Mouse (Mus musculus) CH12.LX (cell line): ENCODE measurements around the gene Zfyve27. TPM values are rescaled to one million over a fixed set of nuclear protein-coding genes. Genes with fewer than 3 reads are reported as not detected.

Experiments used
- DNase-seq: peaks from one replicate; pipeline ENCODE4 v3.0.0-alpha.2; 2013; ENCODE audit errors: extremely low read depth
- H3K27ac ChIP-seq: 2 replicates; pipeline ENCODE4 v1.5.1; 2012; ENCODE audit warnings: low read depth, mild to moderate bottlenecking, control low read depth, moderate library complexity; ENCODE audit not compliant: insufficient read depth
- H3K27me3 ChIP-seq: replicated peaks from 2 replicates; pipeline ENCODE3; 2012; ENCODE audit warnings: inconsistent platforms
- H3K36me3 ChIP-seq, 2 experiments: replicated peaks in 1 of 2; 2 replicates each; pipeline versions ENCODE3 to v1.6.1; 2012; ENCODE audit warnings: inconsistent platforms in 1 of 2, low read length in 1 of 2, mild to moderate bottlenecking in 1 of 2, mixed read lengths in 1 of 2, moderate library complexity in 1 of 2; ENCODE audit not compliant: control insufficient read depth in 1 of 2, insufficient read depth in 1 of 2
- H3K4me1 ChIP-seq, 2 experiments: 2 replicates each; pipeline ENCODE4 v1.6.1; 2012; ENCODE audit warnings: inconsistent platforms in 1 of 2, moderate library complexity in 1 of 2; ENCODE audit not compliant: insufficient read depth in 2 of 2, control insufficient read depth in 1 of 2
- H3K4me2 ChIP-seq: 2 replicates; pipeline ENCODE4 v1.6.1; 2012; ENCODE audit warnings: low read depth, mild to moderate bottlenecking, control low read depth; ENCODE audit not compliant: poor library complexity, insufficient read depth, severe bottlenecking
- H3K4me3 ChIP-seq, 3 experiments: fragments of 150-350 bp in 1 of 3; sonication (generic) in 1 of 3; replicated peaks in 1 of 3; 2 replicates each; pipeline versions ENCODE3 to v1.5.1; 2011 to 2012; ENCODE audit warnings: low read depth in 2 of 3, low read length in 2 of 3, mild to moderate bottlenecking in 2 of 3, moderate library complexity in 2 of 3, control low read depth in 1 of 3, improper control_type of control experiment in 1 of 3, inconsistent platforms in 1 of 3, mixed read lengths in 1 of 3; ENCODE audit not compliant: poor library complexity in 1 of 3
- H3K79me2 ChIP-seq: replicated peaks from 2 replicates; pipeline ENCODE4 v1.6.1; 2012; ENCODE audit warnings: mild to moderate bottlenecking, moderate library complexity; ENCODE audit not compliant: control insufficient read depth, poor library complexity, insufficient read depth, severe bottlenecking; ENCODE audit errors: extremely low read depth
- H3K9ac ChIP-seq: 2 replicates; pipeline ENCODE4 v1.6.1; 2012; ENCODE audit warnings: low read depth, mild to moderate bottlenecking, control low read depth, moderate library complexity; ENCODE audit not compliant: insufficient read depth
- H3K9me3 ChIP-seq: replicated peaks from 2 replicates; pipeline ENCODE3; 2012; ENCODE audit warnings: low read length, inconsistent platforms, mixed read lengths
- CHD2 ChIP-seq: IDR thresholded peaks from 2 replicates; pipeline ENCODE4 v1.6.1; 2011; ENCODE audit warnings: low read length, improper control_type of control experiment
- CTCF ChIP-seq, 2 experiments: IDR thresholded peaks in 1 of 2; conservative IDR thresholded peaks in 1 of 2; 2 replicates each; pipeline ENCODE4 v1.5.1; 2011 to 2012; ENCODE audit warnings: low read depth in 2 of 2, low read length in 2 of 2, improper control_type of control experiment in 1 of 2, inconsistent platforms in 1 of 2, mild to moderate bottlenecking in 1 of 2, moderate library complexity in 1 of 2
- E2F4 ChIP-seq: IDR thresholded peaks from 2 replicates; pipeline ENCODE4 v1.6.1; 2011; ENCODE audit warnings: low read depth, low read length, improper control_type of control experiment; ENCODE audit not compliant: insufficient replicate concordance
- EP300 ChIP-seq: IDR thresholded peaks from 2 replicates; pipeline ENCODE4 v1.6.1; 2011; ENCODE audit warnings: low read length, improper control_type of control experiment
- JUN ChIP-seq: IDR thresholded peaks from 2 replicates; pipeline ENCODE4 v1.6.1; 2011; ENCODE audit warnings: low read depth, mild to moderate bottlenecking, low read length, improper control_type of control experiment, moderate library complexity; ENCODE audit not compliant: insufficient read depth
- JUND ChIP-seq: conservative IDR thresholded peaks from 2 replicates; pipeline ENCODE4 v1.6.1; 2011; ENCODE audit warnings: low read depth, low read length, improper control_type of control experiment
- KAT2A ChIP-seq: IDR thresholded peaks from 2 replicates; pipeline ENCODE4 v1.6.1; 2012; ENCODE audit warnings: low read length, improper control_type of control experiment, inconsistent platforms; ENCODE audit not compliant: insufficient replicate concordance
- MEF2A ChIP-seq: IDR thresholded peaks from 2 replicates; pipeline ENCODE4 v1.6.1; 2014; ENCODE audit warnings: low read depth, mild to moderate bottlenecking, inconsistent platforms, low read length, improper control_type of control experiment, borderline replicate concordance
- POLR2A ChIP-seq: IDR thresholded peaks from 2 replicates; pipeline ENCODE4 v1.6.1; 2011; ENCODE audit warnings: low read depth, mild to moderate bottlenecking, improper control_type of control experiment, low read length
- RAD21 ChIP-seq: IDR thresholded peaks from 2 replicates; pipeline ENCODE4 v1.6.1; 2011; ENCODE audit warnings: low read depth, mild to moderate bottlenecking, low read length, improper control_type of control experiment, moderate library complexity
- SMC3 ChIP-seq: IDR thresholded peaks from 2 replicates; pipeline ENCODE4 v1.6.1; 2011; ENCODE audit warnings: low read depth, low read length, improper control_type of control experiment
- TBP ChIP-seq: conservative IDR thresholded peaks from 2 replicates; pipeline ENCODE4 v1.6.1; 2011; ENCODE audit warnings: low read depth, low read length, improper control_type of control experiment
- TCF12 ChIP-seq: IDR thresholded peaks from 2 replicates; pipeline ENCODE4 v1.6.1; 2014; ENCODE audit warnings: low read depth, mild to moderate bottlenecking, inconsistent platforms, low read length, improper control_type of control experiment
- USF1 ChIP-seq: IDR thresholded peaks from 2 replicates; pipeline ENCODE4 v1.6.1; 2014; ENCODE audit warnings: low read depth, mild to moderate bottlenecking, inconsistent platforms, low read length, improper control_type of control experiment
- USF2 ChIP-seq: conservative IDR thresholded peaks from 2 replicates; pipeline ENCODE4 v1.6.1; 2011; ENCODE audit warnings: low read depth, low read length, improper control_type of control experiment
- ZMIZ1 ChIP-seq: IDR thresholded peaks from 2 replicates; pipeline ENCODE4 v1.6.1; 2012; ENCODE audit warnings: low read depth, mild to moderate bottlenecking, inconsistent platforms, low read length, improper control_type of control experiment
- ZNF384 ChIP-seq: IDR thresholded peaks from 2 replicates; pipeline ENCODE4 v1.6.1; 2012; ENCODE audit warnings: low read depth, low read length, improper control_type of control experiment, inconsistent platforms
- dilution Hi-C: fragments of 300-500 bp; cut with MboI; formaldehyde crosslinking; loops from 2 replicates; pipeline ENCODE4 v1.14.3; 2020; ENCODE audit warnings: low sequenced_read_pairs; ENCODE audit not compliant: extremely low pct_unique_long_range_greater_than_20kb, extremely low pct_ligation_motif_present
- in situ Hi-C: fragments of 300-500 bp; cut with MboI; formaldehyde crosslinking; loops from 3 replicates; pipeline ENCODE4 v1.14.3; 2019; ENCODE audit warnings: low sequenced_read_pairs, low pct_ligation_motif_present, low pct_unique_long_range_greater_than_20kb, mixed read lengths
- polyA plus RNA-seq: library from polyadenylated mRNA; unstranded; fragments of >175 nt; gene quantifications from 2 replicates; pipeline ENCODE4 v1.2.1, GENCODE M21; 2012; ENCODE audit warnings: low read depth; ENCODE audit not compliant: insufficient read length
- total RNA-seq, 2 experiments: library from RNA; depleted of rRNA; stranded (reverse); fragments of 300-350 nt in 1 of 2; fragments of >200 nt in 1 of 2; gene quantifications; 2 replicates each; pipeline ENCODE4 v1.2.3; 2012 to 2014

Gene Zfyve27
- total and polyA plus RNA-seq, 3 experiments = 11.4 to 19.2 (median 16.2) TPM

DNA sequence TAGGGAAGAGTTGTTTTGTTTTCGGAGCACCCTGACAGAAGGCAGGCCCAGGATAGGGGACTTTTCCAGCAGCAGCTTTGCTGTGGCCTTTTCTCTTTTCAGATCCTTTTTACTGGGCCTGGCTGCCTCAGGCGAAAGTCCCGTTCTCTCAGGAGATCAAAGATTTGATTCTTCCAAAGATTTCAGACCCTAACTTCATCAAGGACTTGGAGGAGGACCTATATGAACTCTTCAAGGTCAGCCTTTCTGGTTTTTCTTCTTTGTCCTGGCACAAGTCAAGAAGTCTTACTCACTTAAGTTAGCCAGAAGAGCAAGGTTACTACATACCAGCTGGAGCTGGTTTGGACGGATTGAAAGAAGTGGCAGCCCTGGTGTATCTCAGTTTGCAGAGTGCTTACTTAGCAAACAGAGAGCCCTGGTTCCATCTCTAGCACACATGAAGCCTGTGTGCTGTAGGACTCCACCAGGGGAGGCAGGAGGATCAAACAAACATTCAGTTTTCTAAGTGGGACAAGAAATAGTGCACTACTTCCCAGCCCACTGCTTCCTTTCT is 47.9 kb upstream of the Zfyve27 start:
- in situ Hi-C loops = no loop called here

GRCm38 (mm10) chr19:42118142-42118541 is 45.6 kb upstream of the Zfyve27 start:
- Histone ChIP-seq H3K27ac (no peak overlapping the region), H3K4me1 (peaks cover 0 to 4% of the 10 kb centered on the region in 2 experiments; a peak in 3 of 4 replicates), H3K27me3 (no peaks in the 10 kb centered on the region), H3K36me3 (peaks cover 45 to 91% of the 10 kb centered on the region in 2 experiments), H3K4me2 (no peak overlapping the region), H3K9me3 (no peaks in the 10 kb centered on the region), H3K79me2 (no peaks in the 10 kb centered on the region), H3K4me3 (no peak overlapping the region), H3K9ac (no peak overlapping the region)
- dilution Hi-C loops = no loop called here
- no peak for DNase-seq
- in situ Hi-C loops = no loop called here
- TF ChIP-seq JUN (no peak), EP300 (no peak)

More for the DNA sequence above, 47.9 kb upstream of the Zfyve27 start:
- Histone ChIP-seq H3K9me3 (no peaks in the 10 kb centered on the region), H3K79me2 (no peaks in the 10 kb centered on the region), H3K4me1 (no peaks in the 10 kb centered on the region; a peak in 1 of 4 replicates), H3K9ac (no peak overlapping the region), H3K27me3 (no peaks in the 10 kb centered on the region), H3K36me3 (peaks cover 34 to 78% of the 10 kb centered on the region in 2 experiments), H3K4me2 (no peak overlapping the region), H3K4me3 (no peak overlapping the region), H3K27ac (no peak overlapping the region)
- dilution Hi-C loops = no loop called here
- DNase-seq = no peak
- TF ChIP-seq SMC3 (no peak), ZMIZ1 (no peak), JUND (no peak), USF2 (no peak), ZNF384 (no peak), TBP (no peak)

GRCm38 (mm10) chr19:42118596-42118995 is 45.2 kb upstream of the Zfyve27 start:
- peaks cover 46 to 91% of the 10 kb centered on the region in 2 experiments for H3K36me3 ChIP-seq
- dilution Hi-C loops = no loop called here

More at GRCm38 (mm10) chr19:42118596-42118995, 45.2 kb upstream of the Zfyve27 start:
- H3K79me2 ChIP-seq = no peaks in the 10 kb centered on the region
- no peak for TF ChIP-seq USF1
- no peak for TF ChIP-seq MEF2A
- no peak for TF ChIP-seq TCF12
- no peak for TF ChIP-seq E2F4
- TF ChIP-seq CTCF (conservative IDR thresholded peaks at IDR 0.05 in 1 of 2, IDR thresholded peaks at IDR 0.05 in 1 of 2; ENCODE audit: low read depth in 2 of 2, low read length in 2 of 2) = no peak
- TF ChIP-seq USF2 = no peak
- no peak for TF ChIP-seq SMC3
- TF ChIP-seq RAD21 = no peak
- TF ChIP-seq KAT2A = no peak
- TF ChIP-seq POLR2A = no peak
- TF ChIP-seq CHD2 = no peak
- TF ChIP-seq, all 38 proteins: peak for 0
- Histone ChIP-seq H3K27ac (no peak overlapping the region), H3K9ac (no peak overlapping the region), H3K9me3 (no peaks in the 10 kb centered on the region), H3K27me3 (no peaks in the 10 kb centered on the region), H3K4me2 (no peak overlapping the region), H3K4me1 (peaks cover 0 to 6% of the 10 kb centered on the region in 2 experiments; a peak in 3 of 4 replicates), H3K4me3 (no peak overlapping the region)
- no peak for DNase-seq
- in situ Hi-C loops = no loop called here
